In genomic region chr15:60132701-60133100, GRCm38 (mm10) we compare ENCODE assay signal across 17 mouse cellular contexts.
A peak's percentile ranks its signal among the peaks of the same experiment; 100 is the strongest.
DNase-seq lines count a peak whose midpoint lies in the region; ATAC-seq and TF ChIP-seq lines count a peak whose summit lies in the region.
"Had no signal": no experiment of that assay in that cellular context is flagged by ENCODE, and none has a peak within 500 bp of the region (broad histone marks: within the 10 kb centered on the region; RNA-seq: fewer than 3 reads in every experiment).

No protein-coding gene starts in this region.

- H3K27ac ChIP-seq in thymus, adult 2 months (ENCODE audit: control insufficient read depth, insufficient read depth, low read length), result peak overlapping the region; percentile 79
- H3K27ac ChIP-seq: embryonic facial prominence, embryonic 12.5 days; heart, embryonic 13.5 days; hindbrain, embryonic 15.5 days had no signal

- H3K4me3 ChIP-seq in thymus, adult 2 months (ENCODE audit: control insufficient read depth, insufficient read depth, low read length), result no peak overlapping the region
- H3K4me3 ChIP-seq: embryonic facial prominence, embryonic 12.5 days; heart, embryonic 13.5 days; hindbrain, embryonic 15.5 days had no signal

- no peaks in the 10 kb centered on the region for H3K27me3 ChIP-seq in thymus, adult 2 months (ENCODE audit: control insufficient read depth, insufficient read depth, low read length)
- H3K27me3 ChIP-seq: CH12.LX; embryonic facial prominence, embryonic 12.5 days; heart, embryonic 13.5 days; hindbrain, embryonic 15.5 days had no signal

- 27% methylated on average over 3 of the region's 3 CpGs for WGBS in thymus, adult 2 months

- H3K36me3 ChIP-seq in thymus, adult 2 months (ENCODE audit: control insufficient read depth, insufficient read depth, low read length), result no peaks in the 10 kb centered on the region
- H3K36me3 ChIP-seq: embryonic facial prominence, embryonic 12.5 days; heart, embryonic 13.5 days; hindbrain, embryonic 15.5 days had no signal

- peak; percentile 69 for ATAC-seq in CD4-positive, CD25-positive, alpha-beta regulatory T cell, adult 4 months
- no peak for ATAC-seq in granulocyte monocyte progenitor cell, adult 5-6 weeks (replicated peaks; ENCODE audit: poor library complexity, severe bottlenecking)
- ATAC-seq: forebrain, embryonic 16.5 days had no signal

- no peak for TF ChIP-seq CTCF in thymus, adult 2 months (IDR thresholded peaks at IDR 0.05; ENCODE audit: borderline replicate concordance, control insufficient read depth, extremely low read depth, insufficient read depth, low read length, poor library complexity)

- DNase-seq in thymus, adult 2 months, result no peak
- no peak for DNase-seq in thymus, postnatal 10 days (ENCODE audit: low spot score in 2 of 2)
- peak; percentile 83 for DNase-seq in induced T-regulatory cell, adult 2 months (ENCODE audit: low read depth)
- no peak for DNase-seq in Muller cell, postnatal 12 days (ENCODE audit: inconsistent ontology term)
- DNase-seq: adrenal gland, postnatal 10 days; cerebellum, adult 11 months; cerebellum, adult 8-10 months; cerebellum, postnatal 14 days; gastrocnemius, postnatal 10 days; heart, postnatal 36 days had no signal

- no peak for TF ChIP-seq POLR2A in thymus, adult 2 months (IDR thresholded peaks at IDR 0.05; ENCODE audit: control insufficient read depth, extremely low read depth, insufficient read depth, low read length, poor library complexity)

- H3K4me1 ChIP-seq in thymus, adult 2 months (replicated peaks; ENCODE audit: control insufficient read depth, insufficient read depth, low read length), result no peaks in the 10 kb centered on the region; the same call in 1 of the 2 replicates
- H3K4me1 ChIP-seq: embryonic facial prominence, embryonic 12.5 days; heart, embryonic 13.5 days; hindbrain, embryonic 15.5 days had no signal
